Mouse (Mus musculus): ENCODE measurements around the gene Gm281.

Gm281 gene

GRCm38 (mm10) chr14:13812801-13813479 is 101.3 kb downstream of the Gm281 start:
- DNase-seq (ENCODE audit: low spot score), result no peak

- no peak for DNase-seq (ENCODE audit: low spot score)
Measured at GRCm38 (mm10) chr14:13790446-13790845, 123.8 kb downstream of the Gm281 start.

- no peak for DNase-seq (ENCODE audit: low spot score)
Measured at GRCm38 (mm10) chr14:13790001-13790400, 124.3 kb downstream of the Gm281 start.

- DNase-seq (ENCODE audit: low spot score), result no peak
Measured at GRCm38 (mm10) chr14:13782970-13783369, 131.3 kb downstream of the Gm281 start.

- DNase-seq (ENCODE audit: low spot score), result no peak
Measured at GRCm38 (mm10) chr14:13778383-13778782, 135.9 kb downstream of the Gm281 start.

GRCm38 (mm10) chr14:13771163-13771562 is 143.1 kb downstream of the Gm281 start:
- DNase-seq (ENCODE audit: low spot score), result no peak

- DNase-seq (ENCODE audit: low spot score), result no peak
Measured at GRCm38 (mm10) chr14:13770686-13771085, 143.6 kb downstream of the Gm281 start.
